Mouse (Mus musculus): ENCODE results near the gene Kpna7.
A peak's percentile ranks its signal among the peaks of the same experiment; 100 is the strongest.
"Not testable (repeated sequence)": the region's sequence is repeated elsewhere in the genome, so short reads cannot be mapped to it uniquely, and the experiment has no call there.

The Kpna7 gene

GRCm38 (mm10) chr5:145101451-145101850 is 17.6 kb upstream of the Kpna7 start:
- DNase-seq = not testable (repeated sequence)

GRCm38 (mm10) chr5:145100960-145101359 is 17.1 kb upstream of the Kpna7 start:
- no peak for DNase-seq

GRCm38 (mm10) chr5:145098340-145098821 is 14.6 kb upstream of the Kpna7 start:
- DNase-seq = no peak

GRCm38 (mm10) chr5:145096195-145096594 is 12.4 kb upstream of the Kpna7 start:
- no peak for DNase-seq

GRCm38 (mm10) chr5:145089878-145090277 is 6.0 kb upstream of the Kpna7 start:
- DNase-seq = no peak

GRCm38 (mm10) chr5:145088186-145088585 is 4.4 kb upstream of the Kpna7 start:
- DNase-seq = no peak

- DNase-seq = no peak
These were observed 992 bp upstream of the Kpna7 start for GRCm38 (mm10) chr5:145084822-145085221.

- not testable (repeated sequence) for DNase-seq
These were observed 629 bp downstream of the Kpna7 start for GRCm38 (mm10) chr5:145083201-145083600.

GRCm38 (mm10) chr5:145081866-145082613 is 1.8 kb downstream of the Kpna7 start:
- DNase-seq = no peak

- no peak for DNase-seq
These were observed 8.7 kb downstream of the Kpna7 start for GRCm38 (mm10) chr5:145075081-145075480.

GRCm38 (mm10) chr5:145071342-145071741 is 12.5 kb downstream of the Kpna7 start:
- DNase-seq = no peak

- peak; percentile 72 for DNase-seq
These were observed 14.1 kb downstream of the Kpna7 start for GRCm38 (mm10) chr5:145069707-145070106.

GRCm38 (mm10) chr5:145068863-145069262 is 15.0 kb downstream of the Kpna7 start:
- DNase-seq = no peak

GRCm38 (mm10) chr5:145064765-145065340 is 19.0 kb downstream of the Kpna7 start:
- no peak for DNase-seq

- no peak for DNase-seq
These were observed 24.3 kb downstream of the Kpna7 start for GRCm38 (mm10) chr5:145059524-145059923.

GRCm38 (mm10) chr5:145058722-145059121 is 25.1 kb downstream of the Kpna7 start:
- DNase-seq = no peak

GRCm38 (mm10) chr5:145057907-145058306 is 25.9 kb downstream of the Kpna7 start:
- no peak for DNase-seq

GRCm38 (mm10) chr5:145054187-145054586 is 29.6 kb downstream of the Kpna7 start:
- not testable (repeated sequence) for DNase-seq

- not testable (repeated sequence) for DNase-seq
These were observed 41.1 kb downstream of the Kpna7 start, which contains the start of gene 1700018F24Rik for GRCm38 (mm10) chr5:145042690-145043089. Gene 1700018F24Rik, plus strand, starts transcription at chr5:145042990.

GRCm38 (mm10) chr5:145041628-145042027 is 42.2 kb downstream of the Kpna7 start:
- DNase-seq = peak; percentile 15

- not testable (repeated sequence) for DNase-seq
These were observed 51.4 kb downstream of the Kpna7 start, which contains the start of gene Gm4871 for GRCm38 (mm10) chr5:145032391-145032790. Gene Gm4871, minus strand, starts transcription at chr5:145032754.

- DNase-seq = not testable (repeated sequence)
These were observed 53.4 kb downstream of the Kpna7 start for GRCm38 (mm10) chr5:145030476-145030875.

GRCm38 (mm10) chr5:145020712-145021111 is 63.1 kb downstream of the Kpna7 start:
- not testable (repeated sequence) for DNase-seq

- not testable (repeated sequence) for DNase-seq
These were observed 63.6 kb downstream of the Kpna7 start for GRCm38 (mm10) chr5:145020254-145020653.

Data from thymus, postnatal 14 days (tissue).